Mouse (Mus musculus) forebrain, embryonic 10.5 days (tissue): ENCODE results near the gene Adamts18. TPM values are rescaled to one million over a fixed set of nuclear protein-coding genes. Genes with fewer than 3 reads are reported as not detected.
A peak's percentile ranks its signal among the peaks of the same experiment; 100 is the strongest.

Source experiments
- DNase-seq: peaks from one replicate; pipeline ENCODE4 v3.0.0-alpha.2; 2017; ENCODE audit warnings: low spot score; ENCODE audit errors: extremely low spot score
- H3K27ac ChIP-seq: fragments of 300-500 bp; sonication (generic); 2 replicates; pipeline ENCODE4 v1.5.1; 2016; ENCODE audit warnings: mild to moderate bottlenecking
- H3K27me3 ChIP-seq: fragments of 300-500 bp; sonication (generic); 2 replicates; pipeline ENCODE4 v1.6.1; 2016; ENCODE audit warnings: mild to moderate bottlenecking; ENCODE audit not compliant: poor library complexity, severe bottlenecking
- H3K36me3 ChIP-seq: fragments of 300-500 bp; sonication (generic); replicated peaks from 2 replicates; pipeline ENCODE4 v1.6.1; 2016; ENCODE audit warnings: mild to moderate bottlenecking, moderate library complexity
- H3K4me1 ChIP-seq: fragments of 300-500 bp; sonication (generic); 2 replicates; pipeline ENCODE4 v1.6.1; 2016
- H3K4me3 ChIP-seq: fragments of 300-500 bp; sonication (generic); 2 replicates; pipeline ENCODE4 v1.5.1; 2016; ENCODE audit warnings: mild to moderate bottlenecking, moderate library complexity
- H3K9me3 ChIP-seq: fragments of 300-500 bp; sonication (generic); 2 replicates; pipeline ENCODE4 v1.6.1; 2016; ENCODE audit warnings: mild to moderate bottlenecking, moderate library complexity
- WGBS: fragments of 180-500 bp; shearing (Covaris S2); methylation state at CpG from one replicate; pipeline ENCODE4 v1.1.7; 2016; 5-methylcytosine and 5-hydroxymethylcytosine counted together
- polyA plus RNA-seq: library from polyadenylated mRNA; unstranded; fragments of >200 nt; fragmentation: Nextera tagmentation; extraction: Ambion mirVana; gene quantifications from 2 replicates; pipeline ENCODE4 v1.2.1, GENCODE M21; 2016

Gene Adamts18
- polyA plus RNA-seq: 1.6 and 1.8 TPM in 2 replicates

- Histone ChIP-seq H3K36me3 (no peaks in the 10 kb centered on the region), H3K4me1 (peaks cover 53% of the 10 kb centered on the region), H3K27me3 (peaks cover 56% of the 10 kb centered on the region), H3K27ac (peak within 1 kb of the TSS; percentile 83), H3K4me3 (peak within 1 kb of the TSS; percentile 74), H3K9me3 (peaks cover 5% of the 10 kb centered on the region; the same call in 1 of the 2 replicates)
- DNase-seq: peak; percentile 47
- WGBS: under 1% methylated on average over 32 of the region's 32 CpGs
Measured at GRCm38 (mm10) chr8:113848653-113849135, at the start of gene Adamts18. TSS of gene Adamts18 (minus strand) at chr8:113848738.

DNA sequence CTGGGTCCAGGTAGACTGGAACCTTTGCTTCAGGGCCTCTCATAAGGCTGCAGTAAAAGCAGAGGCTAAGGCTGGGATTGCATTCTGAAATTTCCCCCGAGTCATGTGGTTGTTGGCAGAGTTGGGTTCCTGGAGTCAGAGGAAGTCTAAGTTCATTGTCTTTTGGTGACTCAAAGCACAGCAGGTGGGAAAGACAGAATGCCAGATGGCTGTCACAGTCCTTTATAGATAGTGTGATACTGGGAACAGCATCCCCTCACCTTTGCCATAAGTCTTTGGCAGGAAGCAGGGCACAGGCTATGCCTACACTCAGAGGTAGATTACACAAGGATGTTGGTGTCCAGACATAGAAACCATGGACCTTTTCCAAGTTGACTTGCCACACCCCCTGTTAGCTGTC is 47.9 kb upstream of the Adamts18 start:
- no peak overlapping the region for H3K4me3 ChIP-seq
- H3K4me1 ChIP-seq: no peaks in the 10 kb centered on the region
- no peaks in the 10 kb centered on the region for H3K36me3 ChIP-seq
- WGBS: 91% methylated on average over 1 of the region's 1 CpGs
- no peaks in the 10 kb centered on the region for H3K9me3 ChIP-seq
- H3K27me3 ChIP-seq: no peaks in the 10 kb centered on the region
- no peak overlapping the region for H3K27ac ChIP-seq
- no peak for DNase-seq

- no peak overlapping the region for H3K27ac ChIP-seq
- H3K27me3 ChIP-seq: no peaks in the 10 kb centered on the region
- no peak for DNase-seq
- H3K36me3 ChIP-seq: no peaks in the 10 kb centered on the region
- H3K4me1 ChIP-seq: no peaks in the 10 kb centered on the region
- peaks cover 4% of the 10 kb centered on the region; the same call in 1 of the 2 replicates for H3K9me3 ChIP-seq
- 50% methylated on average over 3 of the region's 3 CpGs for WGBS
- no peak overlapping the region for H3K4me3 ChIP-seq
Measured at GRCm38 (mm10) chr8:113891376-113891775, 42.8 kb upstream of the Adamts18 start.

GRCm38 (mm10) chr8:113886509-113886908 is 38.0 kb upstream of the Adamts18 start:
- 96% methylated on average over 3 of the region's 3 CpGs for WGBS
- peaks cover 30% of the 10 kb centered on the region for H3K27me3 ChIP-seq
- DNase-seq: no peak
- no peaks in the 10 kb centered on the region for H3K36me3 ChIP-seq
- no peak overlapping the region for H3K4me3 ChIP-seq
- peaks cover 5% of the 10 kb centered on the region; the same call in 1 of the 2 replicates for H3K9me3 ChIP-seq
- peaks cover 28% of the 10 kb centered on the region for H3K4me1 ChIP-seq
- H3K27ac ChIP-seq: no peak overlapping the region

- Histone ChIP-seq H3K36me3 (no peaks in the 10 kb centered on the region), H3K9me3 (peaks cover 5% of the 10 kb centered on the region; the same call in 1 of the 2 replicates), H3K4me1 (peaks cover 28% of the 10 kb centered on the region), H3K27ac (no peak overlapping the region), H3K4me3 (no peak overlapping the region), H3K27me3 (peaks cover 32% of the 10 kb centered on the region)
- DNase-seq: no peak
- 75% methylated on average over 2 of the region's 2 CpGs for WGBS
Measured at GRCm38 (mm10) chr8:113885101-113885500, 36.6 kb upstream of the Adamts18 start.

DNA sequence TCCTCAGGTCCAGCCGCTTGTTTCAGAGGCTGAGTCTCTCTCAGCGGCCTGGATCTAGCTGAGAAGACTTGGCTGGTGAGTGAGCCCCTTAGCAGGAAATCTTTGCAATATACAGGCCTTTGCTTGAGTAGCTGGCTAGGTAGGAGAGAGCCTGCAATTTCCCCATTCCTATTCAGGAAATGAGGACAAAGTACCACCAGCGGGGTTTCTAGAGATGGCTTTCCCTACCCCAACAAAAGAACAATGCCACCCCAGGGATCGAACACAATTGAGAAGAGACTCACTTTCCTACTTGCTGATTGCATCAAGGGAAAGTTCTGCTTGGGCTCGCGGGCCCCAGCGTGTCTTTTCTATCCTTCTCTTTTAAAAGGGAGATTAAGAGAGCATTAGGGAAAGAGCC is 35.5 kb upstream of the Adamts18 start:
- peaks cover 28% of the 10 kb centered on the region for H3K4me1 ChIP-seq
- H3K36me3 ChIP-seq: no peaks in the 10 kb centered on the region
- no peak overlapping the region for H3K27ac ChIP-seq
- H3K9me3 ChIP-seq: peaks cover 5% of the 10 kb centered on the region; the same call in 1 of the 2 replicates
- H3K4me3 ChIP-seq: no peak overlapping the region
- 5% methylated on average over 7 of the region's 7 CpGs for WGBS
- H3K27me3 ChIP-seq: peaks cover 32% of the 10 kb centered on the region
- DNase-seq: peak; percentile 36

DNA sequence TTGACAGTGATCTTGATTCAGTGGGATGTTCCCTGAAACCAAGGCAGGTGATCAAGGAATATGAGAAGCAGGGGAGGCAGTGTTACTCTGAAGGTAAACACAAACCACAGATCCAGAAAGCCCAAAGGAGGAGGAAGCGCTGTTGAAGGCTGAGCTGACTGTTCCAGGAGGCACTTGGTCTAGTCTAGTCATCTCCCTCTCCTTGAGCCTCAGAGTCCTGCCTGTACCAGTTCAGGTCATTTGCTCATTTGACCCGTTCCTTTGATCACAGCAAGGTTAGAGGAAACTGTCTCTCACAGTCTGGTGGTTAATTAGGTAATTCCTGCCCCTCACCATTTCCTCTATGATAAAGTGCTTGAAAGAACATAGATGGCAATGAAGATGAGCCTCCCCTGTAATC is 34.0 kb upstream of the Adamts18 start:
- WGBS: 71% methylated on average over 2 of the region's 2 CpGs
- Histone ChIP-seq H3K4me1 (peaks cover 28% of the 10 kb centered on the region), H3K9me3 (peaks cover 5% of the 10 kb centered on the region; the same call in 1 of the 2 replicates), H3K36me3 (no peaks in the 10 kb centered on the region), H3K4me3 (no peak overlapping the region), H3K27me3 (peaks cover 32% of the 10 kb centered on the region), H3K27ac (no peak overlapping the region)
- no peak for DNase-seq

GRCm38 (mm10) chr8:113878411-113879006 is 30.0 kb upstream of the Adamts18 start:
- no peak for DNase-seq
- Histone ChIP-seq H3K9me3 (no peaks in the 10 kb centered on the region), H3K4me1 (peaks cover 12% of the 10 kb centered on the region; the same call in 1 of the 2 replicates), H3K27me3 (peaks cover 20% of the 10 kb centered on the region), H3K36me3 (no peaks in the 10 kb centered on the region), H3K4me3 (no peak overlapping the region), H3K27ac (no peak overlapping the region)
- WGBS: 92% methylated on average over 3 of the region's 3 CpGs

- Histone ChIP-seq H3K4me3 (no peak overlapping the region), H3K27ac (no peak overlapping the region), H3K36me3 (no peaks in the 10 kb centered on the region), H3K9me3 (no peaks in the 10 kb centered on the region), H3K27me3 (no peaks in the 10 kb centered on the region), H3K4me1 (no peaks in the 10 kb centered on the region)
- WGBS: 88% methylated on average over 12 of the region's 12 CpGs
- no peak for DNase-seq
Measured at GRCm38 (mm10) chr8:113873446-113874120, 25.0 kb upstream of the Adamts18 start.

- Histone ChIP-seq H3K4me1 (no peaks in the 10 kb centered on the region), H3K36me3 (no peaks in the 10 kb centered on the region), H3K27me3 (no peaks in the 10 kb centered on the region), H3K27ac (no peak overlapping the region), H3K4me3 (no peak overlapping the region), H3K9me3 (no peaks in the 10 kb centered on the region)
- 93% methylated on average over 6 of the region's 6 CpGs for WGBS
- no peak for DNase-seq
Measured at GRCm38 (mm10) chr8:113872436-113872835, 23.9 kb upstream of the Adamts18 start.

DNA sequence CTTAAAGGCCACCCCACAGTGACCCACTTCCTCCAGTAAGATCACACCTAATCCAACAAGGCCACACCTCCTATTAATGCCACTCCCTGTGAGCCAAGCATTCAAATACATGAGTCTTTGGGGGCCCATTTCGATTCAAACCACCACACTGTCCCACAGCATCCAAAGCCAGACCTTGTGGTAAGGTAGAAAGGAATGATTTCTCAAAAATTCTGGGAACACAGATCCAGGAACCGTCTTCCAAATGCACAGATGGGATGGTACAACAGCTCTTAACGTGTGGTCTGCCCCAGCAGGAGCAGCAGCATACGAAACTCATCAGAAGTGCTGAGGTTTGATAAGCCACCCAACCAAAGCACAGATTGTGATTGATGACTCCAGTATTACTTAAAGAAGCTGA is 18.0 kb upstream of the Adamts18 start:
- Histone ChIP-seq H3K27ac (no peak overlapping the region), H3K4me3 (no peak overlapping the region), H3K4me1 (no peaks in the 10 kb centered on the region), H3K9me3 (no peaks in the 10 kb centered on the region), H3K27me3 (no peaks in the 10 kb centered on the region), H3K36me3 (no peaks in the 10 kb centered on the region)
- DNase-seq: no peak
- WGBS: 79% methylated on average over 4 of the region's 4 CpGs

- 88% methylated on average over 13 of the region's 13 CpGs for WGBS
- H3K4me1 ChIP-seq: no peaks in the 10 kb centered on the region
- H3K9me3 ChIP-seq: no peaks in the 10 kb centered on the region
- DNase-seq: no peak
- H3K27ac ChIP-seq: no peak overlapping the region
- no peaks in the 10 kb centered on the region for H3K36me3 ChIP-seq
- no peaks in the 10 kb centered on the region for H3K27me3 ChIP-seq
- H3K4me3 ChIP-seq: no peak overlapping the region
Measured at GRCm38 (mm10) chr8:113865326-113866093, 17.0 kb upstream of the Adamts18 start.
